In the genomic region with DNA sequence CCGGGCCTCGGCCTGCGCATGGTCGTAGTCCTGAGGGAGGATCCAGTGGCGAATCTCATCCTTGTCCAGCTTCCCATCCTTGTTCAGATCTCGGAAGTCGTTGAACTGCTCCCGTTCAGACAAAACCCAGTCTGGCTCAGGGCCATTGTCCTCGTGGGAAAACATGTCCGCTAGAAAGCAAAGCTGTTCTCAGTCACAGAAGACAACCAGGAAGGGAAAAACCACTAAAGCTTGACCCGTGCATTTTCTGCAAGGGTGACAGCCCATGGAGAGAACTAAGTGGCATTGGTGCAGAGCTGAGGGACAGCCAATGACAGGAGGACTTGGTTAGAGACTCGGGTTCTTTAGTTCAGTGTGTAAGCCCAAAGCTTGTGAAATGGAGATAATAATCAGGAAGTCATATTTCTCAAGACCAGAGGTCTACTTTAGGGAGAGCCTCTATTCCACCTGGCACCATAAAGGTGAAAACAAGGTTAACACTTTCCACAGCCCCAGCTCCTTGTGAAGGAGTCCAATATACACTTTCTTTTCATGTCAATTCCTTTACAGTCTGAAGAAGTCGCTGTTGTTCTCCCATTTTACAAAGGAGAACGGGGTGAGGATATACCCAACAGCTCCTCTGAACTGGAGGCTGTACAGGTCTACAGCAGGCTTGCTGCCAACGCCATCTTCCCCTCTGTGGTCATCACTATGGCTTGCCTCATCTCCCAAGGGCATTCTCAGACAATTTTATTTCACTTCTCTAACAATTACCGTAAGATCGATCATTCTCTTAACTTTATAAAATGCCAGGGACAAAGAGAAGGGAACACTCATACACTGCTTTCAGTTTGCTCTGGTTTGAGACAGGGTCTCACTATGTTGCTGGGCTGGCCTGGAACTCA, we compare ENCODE assay signal across 24 mouse cellular contexts. TPM values are rescaled to one million over a fixed set of nuclear protein-coding genes. Genes with fewer than 3 reads are reported as not detected.
DNase-seq lines count a peak whose midpoint lies in the region; ATAC-seq lines count a peak whose summit lies in the region.
"Had no signal": no experiment of that assay in that cellular context is flagged by ENCODE, and none has a peak within 500 bp of the region (broad histone marks: within the 10 kb centered on the region; RNA-seq: fewer than 3 reads in every experiment).

No protein-coding gene starts in this region.

- intact Hi-C loops in heart, postnatal 14 days (cut with DNase I): no loop called here
- intact Hi-C loops in heart, postnatal 36 days (cut with DNase I): no loop called here

- peak; percentile 57 for DNase-seq in adrenal gland, adult 2 months
- no peak for DNase-seq in adrenal gland, postnatal 25 days
- DNase-seq in heart, postnatal 14 days: peak; percentile 9 to 31
- DNase-seq in heart, postnatal 36 days: no peak
- DNase-seq in 416B (ENCODE audit: low read depth): peak; percentile 72
- no peak for DNase-seq in spleen, postnatal 10 days (ENCODE audit: low spot score in 2 of 2)
- DNase-seq in urinary bladder, adult 18-20 months (ENCODE audit: low spot score in 2 of 2): no peak
- DNase-seq: cerebellum, adult 11-12 months; cerebellum, adult 9-11 months; kidney, adult 8-10 months; kidney, postnatal 25 days; layer of hippocampus, postnatal 36 days; liver, embryonic 13.5 days; lung, adult 18-20 months; lung, postnatal 4 days; right cerebral cortex, postnatal 25 days; thymus, adult 18-20 months; thymus, postnatal 25 days had no signal

- peak; percentile 9 to 30; a peak in 1 of 4 replicates for ATAC-seq in hematopoietic stem cell, adult 5-6 weeks (replicated peaks in 1 of 2; ENCODE audit: insufficient read depth in 1 of 2, low FRiP score in 2 of 2, low TSS enrichment in 1 of 2, low read depth in 1 of 2, poor library complexity in 2 of 2, severe bottlenecking in 2 of 2)
- ATAC-seq: forebrain, embryonic 15.5 days; intestine, embryonic 16.5 days; lung, postnatal 0 days; midbrain, embryonic 16.5 days; Patski had no signal

RNA-seq across cellular contexts. Expression of a gene that starts 9.9 kb away (rescaled TPM):
- total RNA-seq in adrenal gland, adult 2 months (2021): 100 to 1,000 TPM in 1 of 2 experiments, 10 to 100 TPM in 1; 41.9 to 147 TPM
- polyA plus RNA-seq in adrenal gland, adult 2 months (2012; rRNA removed): 64.3 and 72.1 TPM in 2 replicates
- 148 and 158 TPM in 2 replicates for total RNA-seq in adrenal gland, postnatal 25 days (2021)
- 10 to 100 TPM; 30.7 to 31.0 TPM for total RNA-seq in heart, postnatal 14 days (2021)
- 10 to 100 TPM; 21.5 to 23.6 TPM for total RNA-seq in heart, postnatal 36 days (2021)
- 71.8 and 94.0 TPM in 2 replicates for total RNA-seq in hematopoietic stem cell, adult 5-6 weeks (2017)

Comparison
In these comparisons a context has a peak if more than half of its experiments do, and no peak if none do; other contexts are left out.
1. DNase-seq: peak in adrenal gland, adult 2 months (single experiment), heart, postnatal 14 days (2 of 2) and 416B (single experiment); none in adrenal gland, postnatal 25 days (single experiment), heart, postnatal 36 days (0 of 2), spleen, postnatal 10 days (0 of 2) and urinary bladder, adult 18-20 months (0 of 2).